Mouse (Mus musculus) heart, embryonic 13.5 days (tissue): ENCODE measurements around the gene Edn3. TPM values are rescaled to one million over a fixed set of nuclear protein-coding genes. Genes with fewer than 3 reads are reported as not detected.

Experiments used
- ATAC-seq: fragments of 200-750 bp; cut with Nextera tagmentation; 2 replicates; pipeline ENCODE4 v1.8.0; 2017; ENCODE audit warnings: moderate TSS enrichment; ENCODE audit not compliant: insufficient number of reproducible peaks, low FRiP score, low TSS enrichment; ENCODE audit errors: extremely low read depth
- H3K27ac ChIP-seq: fragments of 300-500 bp; sonication (generic); replicated peaks from 2 replicates; pipeline ENCODE4 v1.5.1; 2015; ENCODE audit warnings: moderate library complexity, mild to moderate bottlenecking, inconsistent platforms
- H3K27me3 ChIP-seq: fragments of 300-500 bp; sonication (generic); replicated peaks from 2 replicates; pipeline ENCODE4 v1.6.1; 2015; ENCODE audit warnings: mild to moderate bottlenecking, inconsistent platforms
- H3K36me3 ChIP-seq: fragments of 300-500 bp; sonication (generic); 2 replicates; pipeline ENCODE4 v1.6.1; 2015; ENCODE audit warnings: mild to moderate bottlenecking, inconsistent platforms
- H3K4me1 ChIP-seq: fragments of 300-500 bp; sonication (generic); 2 replicates; pipeline ENCODE4 v1.6.1; 2015; ENCODE audit warnings: inconsistent platforms
- H3K4me2 ChIP-seq: fragments of 300-500 bp; sonication (generic); 2 replicates; pipeline ENCODE4 v1.6.1; 2015; ENCODE audit warnings: inconsistent platforms, mild to moderate bottlenecking, moderate library complexity
- H3K4me3 ChIP-seq: fragments of 300-500 bp; sonication (generic); 2 replicates; pipeline ENCODE4 v1.5.1; 2015; ENCODE audit warnings: moderate library complexity, mild to moderate bottlenecking, inconsistent platforms
- H3K9ac ChIP-seq: fragments of 300-500 bp; sonication (generic); 2 replicates; pipeline ENCODE4 v1.6.1; 2015; ENCODE audit warnings: inconsistent platforms, mild to moderate bottlenecking, moderate library complexity
- H3K9me3 ChIP-seq: fragments of 300-500 bp; sonication (generic); 2 replicates; pipeline ENCODE4 v1.6.1; 2016; ENCODE audit warnings: inconsistent platforms
- WGBS: fragments of 180-500 bp; shearing (Covaris S2); methylation state at CpG from one replicate; pipeline ENCODE4 v1.1.7; 2015; ENCODE audit warnings: mixed read lengths; 5-methylcytosine and 5-hydroxymethylcytosine counted together
- polyA plus RNA-seq: library from polyadenylated mRNA; unstranded; fragments of >200 nt; fragmentation: Nextera tagmentation; extraction: Ambion mirVana; gene quantifications from 2 replicates; pipeline ENCODE4 v1.2.1, GENCODE M21; 2015

Gene Edn3
- polyA plus RNA-seq, 1 experiment from 2014 or later: 0.99 TPM

DNA sequence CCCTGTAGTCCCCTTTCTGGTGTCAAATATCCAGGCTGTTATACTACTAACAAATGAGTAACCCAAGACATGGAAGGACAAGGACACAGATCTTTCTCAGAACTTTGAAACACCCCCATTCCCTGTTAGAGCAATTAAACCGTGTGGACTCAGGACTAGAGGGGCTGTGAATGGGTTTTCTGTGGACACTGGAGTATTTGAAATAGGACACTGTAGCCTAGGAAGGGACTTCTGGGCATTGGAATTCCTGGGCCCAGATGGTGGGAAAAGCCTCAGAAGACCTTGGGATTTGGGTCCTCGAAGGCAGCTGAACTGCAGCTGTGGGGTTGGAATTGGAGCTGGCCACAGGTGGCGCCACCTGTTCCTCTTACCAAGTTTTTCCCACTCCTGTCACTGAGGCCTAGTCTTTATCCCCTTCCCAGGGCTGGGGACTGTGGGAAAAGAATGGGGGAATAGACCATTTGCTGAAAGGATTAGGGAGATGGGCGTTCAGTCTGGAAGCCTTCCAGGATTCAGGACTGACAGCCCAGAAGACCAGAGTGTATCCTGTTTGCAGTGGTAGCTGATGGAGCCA lies 37.2 kb downstream of the Edn3 start:
- no peaks in the 10 kb centered on the region for H3K4me1 ChIP-seq

DNA sequence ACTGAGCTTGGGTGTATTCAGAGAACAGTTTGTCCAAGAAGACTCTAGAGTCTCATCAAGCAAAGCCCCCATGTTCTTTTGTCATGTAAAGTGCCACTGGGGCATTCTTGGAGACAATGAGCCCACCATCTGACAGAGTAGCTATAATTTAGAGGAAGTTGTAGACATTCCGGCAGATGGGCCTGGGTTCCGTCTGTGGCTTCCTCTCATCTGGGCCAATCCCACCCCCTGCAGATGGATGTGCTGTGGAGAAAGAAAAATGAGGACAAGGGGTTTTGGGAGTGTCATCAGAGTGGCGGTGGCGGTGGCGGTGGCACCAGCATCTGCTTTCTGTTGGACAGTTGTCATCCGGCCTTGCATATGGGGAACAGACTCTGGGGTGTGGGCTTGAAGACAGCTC lies 42.0 kb downstream of the Edn3 start:
- no peaks in the 10 kb centered on the region for H3K27me3 ChIP-seq
- H3K36me3 ChIP-seq: no peaks in the 10 kb centered on the region
- H3K27ac ChIP-seq: no peak overlapping the region
- no peak overlapping the region for H3K4me2 ChIP-seq
- no peak for ATAC-seq
- H3K4me3 ChIP-seq: no peak overlapping the region
- no peak overlapping the region for H3K9ac ChIP-seq
- H3K9me3 ChIP-seq: no peaks in the 10 kb centered on the region
- 86% methylated on average over 6 of the region's 6 CpGs for WGBS
- H3K4me1 ChIP-seq: no peaks in the 10 kb centered on the region

More for the DNA sequence above, 37.2 kb downstream of the Edn3 start:
- Histone ChIP-seq H3K27me3 (no peaks in the 10 kb centered on the region), H3K4me3 (no peak overlapping the region), H3K36me3 (no peaks in the 10 kb centered on the region), H3K9ac (no peak overlapping the region), H3K9me3 (no peaks in the 10 kb centered on the region), H3K27ac (no peak overlapping the region), H3K4me2 (no peak overlapping the region)
- WGBS: 64% methylated on average over 4 of the region's 4 CpGs
- no peak for ATAC-seq

DNA sequence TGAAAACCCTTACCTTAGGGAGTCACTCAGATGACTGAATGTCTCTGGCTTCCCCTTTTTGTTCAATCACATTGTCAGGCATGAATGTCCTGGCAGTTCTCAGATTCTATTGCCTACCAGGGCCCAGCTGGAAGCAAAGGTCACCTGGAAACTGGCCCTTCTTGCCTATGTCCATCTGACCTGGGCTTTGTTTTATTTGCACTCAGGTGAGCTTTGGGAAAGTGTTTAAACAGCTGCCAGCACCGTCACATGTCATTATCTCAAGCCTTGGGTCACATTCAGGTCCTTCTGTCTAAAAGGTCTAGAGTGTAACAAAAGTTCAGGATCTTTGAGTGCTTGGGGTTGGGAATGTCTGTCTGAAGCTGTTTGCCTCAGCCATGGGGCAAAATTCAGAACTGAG lies 43.2 kb downstream of the Edn3 start:
- no peaks in the 10 kb centered on the region for H3K36me3 ChIP-seq
- H3K4me3 ChIP-seq: no peak overlapping the region
- 67% methylated on average over 1 of the region's 1 CpGs for WGBS
- no peaks in the 10 kb centered on the region for H3K9me3 ChIP-seq
- H3K9ac ChIP-seq: no peak overlapping the region
- no peak for ATAC-seq
- no peak overlapping the region for H3K4me2 ChIP-seq
- no peak overlapping the region for H3K27ac ChIP-seq
- no peaks in the 10 kb centered on the region for H3K27me3 ChIP-seq
- no peaks in the 10 kb centered on the region for H3K4me1 ChIP-seq

DNA sequence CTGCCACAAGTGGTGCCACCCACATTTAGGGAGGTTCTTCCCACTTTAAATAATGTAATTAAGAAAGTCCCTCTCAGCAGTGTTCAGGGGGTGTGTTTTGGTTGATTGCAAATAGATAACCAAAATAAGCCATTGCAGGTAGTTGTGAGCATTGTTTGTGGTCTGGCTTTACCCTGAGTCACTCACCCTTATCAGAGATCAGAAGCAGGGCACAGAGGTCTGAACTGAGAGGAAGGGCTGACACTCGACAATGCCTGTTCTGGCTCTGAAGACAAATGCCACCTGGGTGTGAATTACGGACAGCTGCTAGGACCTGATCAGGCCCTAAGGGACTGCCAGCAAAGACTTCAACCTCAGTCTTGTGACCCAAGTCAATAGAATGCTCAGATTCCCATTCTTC lies 47.5 kb downstream of the Edn3 start:
- Histone ChIP-seq H3K27me3 (no peaks in the 10 kb centered on the region), H3K9me3 (no peaks in the 10 kb centered on the region), H3K4me1 (no peaks in the 10 kb centered on the region), H3K36me3 (no peaks in the 10 kb centered on the region), H3K27ac (no peak overlapping the region), H3K4me3 (no peak overlapping the region), H3K4me2 (no peak overlapping the region), H3K9ac (no peak overlapping the region)
- no peak for ATAC-seq
- WGBS: 27% methylated on average over 2 of the region's 2 CpGs

DNA sequence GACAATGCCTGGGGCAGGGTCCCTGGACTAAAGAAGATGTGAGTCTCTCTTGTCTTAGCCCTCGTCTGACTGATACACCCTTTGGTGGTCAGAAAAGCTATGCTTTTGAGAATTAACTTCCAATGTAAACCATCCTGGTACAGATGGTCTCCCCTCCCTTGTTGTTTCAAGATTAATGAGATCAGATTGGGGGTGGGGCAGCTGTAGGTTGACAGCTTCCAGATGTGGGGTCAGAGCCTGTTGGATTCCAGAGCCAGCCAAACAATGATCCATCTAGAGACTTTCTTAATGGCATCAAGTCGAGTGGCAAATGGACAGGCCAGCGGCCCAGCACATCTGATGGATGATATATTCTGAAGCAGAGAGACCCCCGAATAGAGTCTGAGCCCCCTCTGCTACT lies 48.9 kb downstream of the Edn3 start:
- H3K9ac ChIP-seq: no peak overlapping the region
- no peak overlapping the region for H3K4me3 ChIP-seq
- no peaks in the 10 kb centered on the region for H3K36me3 ChIP-seq
- no peak overlapping the region for H3K4me2 ChIP-seq
- H3K4me1 ChIP-seq: no peaks in the 10 kb centered on the region
- H3K27ac ChIP-seq: no peak overlapping the region
- no peaks in the 10 kb centered on the region for H3K9me3 ChIP-seq
- ATAC-seq: no peak
- H3K27me3 ChIP-seq: no peaks in the 10 kb centered on the region
- WGBS: 35% methylated on average over 4 of the region's 4 CpGs

DNA sequence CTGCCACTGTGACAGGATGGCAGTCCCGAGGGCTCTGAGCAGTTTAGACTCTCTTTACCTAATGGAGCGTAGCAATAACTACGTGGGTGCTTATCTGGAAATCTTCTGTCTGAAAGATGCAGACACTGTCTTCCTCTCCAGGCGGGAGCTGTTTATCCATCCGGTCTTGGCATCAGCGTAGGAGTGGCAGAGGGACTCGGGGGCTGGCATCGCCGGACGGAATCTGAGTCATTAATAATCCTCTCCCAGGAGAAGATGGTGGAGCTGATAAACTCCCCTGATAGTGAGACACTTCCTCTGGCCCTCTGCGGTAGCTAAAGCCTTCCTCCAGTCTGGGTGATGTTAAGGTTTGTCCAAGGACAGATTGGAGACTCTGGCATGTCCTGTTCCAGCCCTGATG lies 52.9 kb downstream of the Edn3 start:
- no peak overlapping the region for H3K4me2 ChIP-seq
- H3K36me3 ChIP-seq: no peaks in the 10 kb centered on the region
- whole genome bisulfite sequencing: 55% methylated on average over 11 of the region's 11 CpGs
- H3K27ac ChIP-seq: no peak overlapping the region
- no peaks in the 10 kb centered on the region for H3K27me3 ChIP-seq
- H3K4me1 ChIP-seq: no peaks in the 10 kb centered on the region
- no peaks in the 10 kb centered on the region for H3K9me3 ChIP-seq
- no peak overlapping the region for H3K9ac ChIP-seq
- no peak for ATAC-seq
- no peak overlapping the region for H3K4me3 ChIP-seq

DNA sequence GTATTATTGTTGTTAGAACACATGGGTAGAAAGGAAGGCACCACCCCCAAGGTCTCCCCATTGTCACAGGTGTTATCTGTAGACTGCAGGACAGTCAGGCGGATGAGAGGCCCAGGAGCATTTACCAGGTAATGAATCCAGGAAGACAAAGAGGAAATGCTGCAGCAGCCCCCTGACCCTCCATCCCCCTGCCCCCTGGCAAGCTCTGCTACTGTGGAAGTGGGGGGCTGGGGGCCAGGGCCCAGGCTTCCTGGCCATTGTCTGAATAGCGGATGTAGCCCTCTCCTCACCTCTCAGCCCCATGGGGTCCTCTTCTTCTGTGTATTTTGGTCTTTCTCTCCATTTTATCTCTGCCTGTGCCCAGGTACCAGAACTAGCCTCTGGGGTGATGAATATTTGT lies 55.7 kb downstream of the Edn3 start:
- H3K27ac ChIP-seq: no peak overlapping the region
- no peak for ATAC-seq
- H3K27me3 ChIP-seq: no peaks in the 10 kb centered on the region
- H3K9ac ChIP-seq: no peak overlapping the region
- no peaks in the 10 kb centered on the region for H3K36me3 ChIP-seq
- H3K4me2 ChIP-seq: no peak overlapping the region
- H3K4me3 ChIP-seq: no peak overlapping the region
- no peaks in the 10 kb centered on the region for H3K9me3 ChIP-seq
- no peaks in the 10 kb centered on the region for H3K4me1 ChIP-seq
- 76% methylated on average over 2 of the region's 2 CpGs for WGBS

DNA sequence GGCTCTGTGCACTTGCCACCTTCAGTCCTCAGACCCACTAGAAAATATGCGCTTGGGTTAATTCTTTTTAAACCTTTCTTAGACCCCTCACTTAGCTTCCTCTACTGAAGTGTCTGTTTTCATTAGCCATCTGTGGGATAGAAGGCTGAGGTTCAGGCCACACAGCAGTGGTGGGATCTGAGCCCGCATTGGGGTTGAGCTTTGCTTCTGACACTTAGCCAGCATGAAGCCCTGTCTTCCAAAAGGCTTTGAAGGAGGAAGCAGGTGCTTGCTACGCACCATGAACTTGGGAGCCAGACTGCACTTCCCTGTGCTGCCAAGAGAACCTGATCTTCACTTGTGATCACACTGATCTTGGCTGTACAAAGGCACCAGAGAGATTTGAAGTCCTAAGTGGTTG lies 59.9 kb downstream of the Edn3 start:
- WGBS: 76% methylated on average over 3 of the region's 3 CpGs
- no peaks in the 10 kb centered on the region for H3K4me1 ChIP-seq
- H3K4me2 ChIP-seq: no peak overlapping the region
- no peak overlapping the region for H3K4me3 ChIP-seq
- no peak overlapping the region for H3K27ac ChIP-seq
- no peaks in the 10 kb centered on the region for H3K27me3 ChIP-seq
- H3K9me3 ChIP-seq: no peaks in the 10 kb centered on the region
- no peaks in the 10 kb centered on the region for H3K36me3 ChIP-seq
- no peak for ATAC-seq
- no peak overlapping the region for H3K9ac ChIP-seq

DNA sequence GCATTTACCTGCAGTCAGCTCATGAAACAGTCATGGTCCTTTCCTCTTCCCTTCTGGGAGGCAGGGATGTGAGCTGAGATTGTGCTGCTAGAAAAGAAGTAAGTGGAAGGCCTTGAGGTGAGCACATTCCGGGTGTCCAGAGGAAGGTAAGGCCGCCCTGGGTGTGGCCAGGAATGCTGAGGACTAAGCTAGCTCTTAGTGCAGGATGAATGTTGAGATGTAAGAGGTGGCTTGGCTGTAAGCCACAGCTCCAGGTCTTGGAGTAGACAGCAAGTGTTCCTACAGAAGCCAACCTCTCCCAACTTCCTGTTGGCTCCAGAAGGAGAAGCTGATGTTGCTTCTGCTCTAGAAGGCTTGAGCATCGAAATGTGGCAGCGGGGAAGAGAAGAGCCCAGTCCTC lies 67.4 kb downstream of the Edn3 start:
- Histone ChIP-seq H3K4me3 (no peak overlapping the region), H3K27me3 (no peaks in the 10 kb centered on the region), H3K36me3 (no peaks in the 10 kb centered on the region), H3K4me1 (no peaks in the 10 kb centered on the region), H3K4me2 (no peak overlapping the region), H3K27ac (no peak overlapping the region), H3K9me3 (no peaks in the 10 kb centered on the region), H3K9ac (no peak overlapping the region)
- no peak for ATAC-seq
- 81% methylated on average over 4 of the region's 4 CpGs for WGBS

DNA sequence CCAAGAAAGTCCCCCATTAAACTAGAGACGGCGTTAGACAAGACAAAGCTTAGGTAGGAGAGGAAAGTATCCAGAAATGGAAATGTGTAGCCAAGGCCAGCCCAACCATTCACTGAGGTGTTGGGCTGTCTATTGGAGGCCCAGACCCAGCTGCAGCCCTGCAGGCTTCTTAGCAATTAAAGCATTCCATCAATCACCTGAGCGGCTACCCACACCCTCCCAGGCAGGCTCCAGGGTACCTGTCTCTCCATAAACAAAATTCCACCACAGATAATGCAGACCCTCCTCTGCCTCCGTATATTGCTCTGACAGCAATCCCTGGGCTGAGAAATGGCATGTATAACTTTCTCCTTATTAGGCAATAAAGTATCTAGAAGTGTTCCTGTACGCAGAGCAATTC lies 73.2 kb downstream of the Edn3 start:
- Histone ChIP-seq H3K4me2 (no peak overlapping the region), H3K4me1 (no peaks in the 10 kb centered on the region), H3K4me3 (no peak overlapping the region), H3K9ac (no peak overlapping the region), H3K36me3 (no peaks in the 10 kb centered on the region), H3K27ac (no peak overlapping the region), H3K9me3 (no peaks in the 10 kb centered on the region), H3K27me3 (no peaks in the 10 kb centered on the region)
- ATAC-seq: no peak
- 62% methylated on average over 5 of the region's 5 CpGs for WGBS
